ENCODE assay signal across 11 mouse cellular contexts in genomic region chr4:48470977-48471376, GRCm38 (mm10). TPM values are rescaled to one million over a fixed set of nuclear protein-coding genes. Genes with fewer than 3 reads are reported as not detected.
DNase-seq lines count a peak whose midpoint lies in the region; ATAC-seq and TF ChIP-seq lines count a peak whose summit lies in the region.
"Had no signal": no experiment of that assay in that cellular context is flagged by ENCODE, and none has a peak within 500 bp of the region (broad histone marks: within the 10 kb centered on the region; RNA-seq: fewer than 3 reads in every experiment).

No protein-coding gene starts in this region.

- TF ChIP-seq POLR2A in myocyte (IDR thresholded peaks at IDR 0.05; ENCODE audit: insufficient read length, low read depth): no peak

- peaks cover 9% of the 10 kb centered on the region for H3K4me1 ChIP-seq in liver, embryonic 11.5 days (replicated peaks; ENCODE audit: control insufficient read depth, insufficient read depth, low read length)
- peaks cover 3% of the 10 kb centered on the region; the same call in 1 of the 2 replicates for H3K4me1 ChIP-seq in forebrain, embryonic 11.5 days (replicated peaks; ENCODE audit: control insufficient read depth, insufficient read depth, low read length)
- H3K4me1 ChIP-seq in intestine, postnatal 0 days (replicated peaks; ENCODE audit: control insufficient read depth, insufficient read depth, low read length): no peaks in the 10 kb centered on the region

- ATAC-seq in liver, embryonic 11.5 days (replicated peaks; ENCODE audit: low FRiP score): no peak
- ATAC-seq in forebrain, embryonic 11.5 days (replicated peaks; ENCODE audit: low FRiP score): no peak
- no peak for ATAC-seq in intestine, postnatal 0 days

- DNase-seq in liver, embryonic 11.5 days (ENCODE audit: low spot score): no peak
- no peak for DNase-seq in liver
- DNase-seq in forebrain, embryonic 11.5 days (ENCODE audit: low spot score): no peak
- DNase-seq in gastrocnemius, postnatal 14 days: no peak
- DNase-seq in left cerebral cortex, adult 11 months (ENCODE audit: low spot score): no peak
- no peak for DNase-seq in urinary bladder, adult 2 months (ENCODE audit: low spot score)
- DNase-seq: cerebellum, adult 11 months; kidney, postnatal 4 days; right cerebral cortex, postnatal 4 days had no signal

- H3K79me2 ChIP-seq in myocyte (ENCODE audit: control insufficient read depth, insufficient read depth): peaks cover 36% of the 10 kb centered on the region

- no peaks in the 10 kb centered on the region for H3K27me3 ChIP-seq in liver, embryonic 11.5 days (replicated peaks; ENCODE audit: control insufficient read depth, insufficient read depth, low read length)
- no peaks in the 10 kb centered on the region for H3K27me3 ChIP-seq in forebrain, embryonic 11.5 days (ENCODE audit: control insufficient read depth, insufficient read depth, low read length)
- no peaks in the 10 kb centered on the region for H3K27me3 ChIP-seq in intestine, postnatal 0 days (replicated peaks; ENCODE audit: control insufficient read depth, insufficient read depth, low read length)
- H3K27me3 ChIP-seq in myocyte (ENCODE audit: control insufficient read depth, insufficient read depth, insufficient read length): no peaks in the 10 kb centered on the region

- H3K4me3 ChIP-seq in liver, embryonic 11.5 days (ENCODE audit: low read depth, low read length): peak overlapping the region; percentile 96
- no peak overlapping the region for H3K4me3 ChIP-seq in forebrain, embryonic 11.5 days (ENCODE audit: low read depth, low read length)
- no peak overlapping the region; the same call in 1 of the 2 replicates for H3K4me3 ChIP-seq in intestine, postnatal 0 days (ENCODE audit: low read depth, low read length)
- H3K4me3 ChIP-seq in myocyte: peak overlapping the region; percentile 65

- peak overlapping the region; percentile 85; the same call in 1 of the 2 replicates for H3K4me2 ChIP-seq in liver, embryonic 11.5 days
- peak overlapping the region; percentile 76; the same call in 1 of the 2 replicates for H3K4me2 ChIP-seq in forebrain, embryonic 11.5 days (ENCODE audit: low read depth, low read length, severe bottlenecking)
- peak overlapping the region; percentile 93 for H3K4me2 ChIP-seq in intestine, postnatal 0 days (replicated peaks; ENCODE audit: low read depth)
- H3K4me2 ChIP-seq in myocyte (ENCODE audit: low read depth): peak overlapping the region; percentile 94

- H3K27ac ChIP-seq in liver, embryonic 11.5 days (ENCODE audit: low read depth, low read length): no peak overlapping the region
- no peak overlapping the region for H3K27ac ChIP-seq in forebrain, embryonic 11.5 days (ENCODE audit: low read depth, low read length)
- no peak overlapping the region for H3K27ac ChIP-seq in intestine, postnatal 0 days (ENCODE audit: low read depth, low read length)

- intact Hi-C loops in gastrocnemius, postnatal 14 days (cut with DNase I; ENCODE audit: low total_unique reads): loop anchor here (10.0 kb wide), 1 partner anchor 74 kb away; no protein-coding TSS in a partner anchor

- no peak overlapping the region for H3K9ac ChIP-seq in liver, embryonic 11.5 days (ENCODE audit: low read depth, low read length)
- H3K9ac ChIP-seq in forebrain, embryonic 11.5 days (ENCODE audit: low read length): no peak overlapping the region
- H3K9ac ChIP-seq in intestine, postnatal 0 days (ENCODE audit: low read depth, low read length): no peak overlapping the region

- peaks cover 9% of the 10 kb centered on the region for H3K36me3 ChIP-seq in liver, embryonic 11.5 days (ENCODE audit: control insufficient read depth, insufficient read depth, low read length)
- no peaks in the 10 kb centered on the region; the same call in 1 of the 2 replicates for H3K36me3 ChIP-seq in forebrain, embryonic 11.5 days (ENCODE audit: control insufficient read depth, insufficient read depth, low read length)
- peaks cover 15% of the 10 kb centered on the region for H3K36me3 ChIP-seq in intestine, postnatal 0 days (ENCODE audit: control insufficient read depth, insufficient read depth)
- peaks cover 36% of the 10 kb centered on the region for H3K36me3 ChIP-seq in myocyte (ENCODE audit: control insufficient read depth, insufficient read depth)

- WGBS in liver, embryonic 11.5 days: 59% methylated on average over 1 of the region's 1 CpGs
- 53% methylated on average over 1 of the region's 1 CpGs for WGBS in forebrain, embryonic 11.5 days
- 53% methylated on average over 1 of the region's 1 CpGs for WGBS in intestine, postnatal 0 days

- H3ac ChIP-seq in myocyte (ENCODE audit: control insufficient read depth, insufficient read length): no peak overlapping the region

- no peaks in the 10 kb centered on the region for H3K9me3 ChIP-seq in liver, embryonic 11.5 days (ENCODE audit: control insufficient read depth, low read length)
- H3K9me3 ChIP-seq in forebrain, embryonic 11.5 days (ENCODE audit: control insufficient read depth, low read length): no peaks in the 10 kb centered on the region
- H3K9me3 ChIP-seq in intestine, postnatal 0 days (ENCODE audit: control insufficient read depth): no peaks in the 10 kb centered on the region

- TF ChIP-seq CTCF in intestine, postnatal 0 days (IDR thresholded peaks at IDR 0.05; ENCODE audit: low read depth): no peak

TF ChIP-seq in myocyte, 11 proteins besides CTCF, POLR2A, EP300 and RAD21:
- no peak for TF ChIP-seq TCF3 (IDR thresholded peaks at IDR 0.05; ENCODE audit: insufficient read length, low read depth)
- TF ChIP-seq POLR2AphosphoS2 (IDR thresholded peaks at IDR 0.05; ENCODE audit: insufficient read length, low read depth): no peak
- TF ChIP-seq CEBPB (IDR thresholded peaks at IDR 0.05; ENCODE audit: insufficient read depth, poor library complexity, severe bottlenecking): no peak
- no peak for TF ChIP-seq TCF12 (IDR thresholded peaks at IDR 0.05; ENCODE audit: insufficient read depth, poor library complexity, severe bottlenecking)
- TF ChIP-seq E2F4 (IDR thresholded peaks at IDR 0.05; ENCODE audit: insufficient read depth): no peak
- TF ChIP-seq MAX (IDR thresholded peaks at IDR 0.05; ENCODE audit: low read depth): no peak
- no peak for TF ChIP-seq REST (IDR thresholded peaks at IDR 0.05; ENCODE audit: insufficient read depth, insufficient read length)
- TF ChIP-seq USF1 (IDR thresholded peaks at IDR 0.05; ENCODE audit: low read depth): no peak

RNA-seq across cellular contexts. Expression of gene Tex10, which starts 2.3 kb away (rescaled TPM):
- polyA plus RNA-seq in liver, embryonic 11.5 days (2014; fragmentation: Nextera tagmentation; extraction: Ambion mirVana): 69.3 and 73.3 TPM in 2 replicates
- 75.2 and 78.6 TPM in 2 replicates for polyA plus RNA-seq in forebrain, embryonic 11.5 days (2014; fragmentation: Nextera tagmentation; extraction: Ambion mirVana)
- 16.8 and 18.1 TPM in 2 replicates for polyA plus RNA-seq in intestine, postnatal 0 days (2015; fragmentation: Nextera tagmentation; extraction: Ambion mirVana)
- 11.3 TPM for polyA plus RNA-seq in myocyte (2012; fragmentation: generic; extraction: Trizol)
- total RNA-seq in gastrocnemius, postnatal 14 days (2021): 10 to 100 TPM in 1 of 2 experiments, 1 to 10 TPM in 1; 9.8 to 10.2 TPM
- 26.3 and 36.6 TPM in 2 replicates for polyA plus RNA-seq in urinary bladder, adult 2 months (2012; rRNA removed)

Comparison
In these comparisons a context has a peak if more than half of its experiments do, and no peak if none do; other contexts are left out.
1. H3K4me3 ChIP-seq: peak in liver, embryonic 11.5 days (single experiment) and myocyte (single experiment); none in forebrain, embryonic 11.5 days (single experiment) and intestine, postnatal 0 days (single experiment).
2. Peak in every context shown above with its lines, with median percentiles within 50 percentile points of each other: H3K4me2 ChIP-seq.